Mouse (Mus musculus) hindbrain, embryonic 12.5 days (tissue): ENCODE data around the gene Rbm15. TPM values are rescaled to one million over a fixed set of nuclear protein-coding genes. Genes with fewer than 3 reads are reported as not detected.

Source experiments
- polyA plus RNA-seq: library from polyadenylated mRNA; unstranded; fragments of >200 nt; fragmentation: Nextera tagmentation; extraction: Ambion mirVana; gene quantifications from 2 replicates; pipeline ENCODE4 v1.2.1, GENCODE M21; 2016

Rbm15 gene
- polyA plus RNA-seq, 1 experiment from 2014 or later = 14.2 TPM

Other genes starting within 250 kb of the Rbm15 start
- 0.57 and 0.67 TPM in 2 replicates for gene Kcna2, start 232.5 kb downstream of the Rbm15 start, polyA plus RNA-seq
- gene Kcna10, start 150.6 kb downstream of the Rbm15 start, polyA plus RNA-seq = not detected in 2 replicates
- gene Cym, start 111.9 kb downstream of the Rbm15 start, polyA plus RNA-seq = not detected in 2 replicates
- gene A630076J17Rik, start 103.1 kb downstream of the Rbm15 start, polyA plus RNA-seq = not detected in 2 replicates
- gene Prok1, start 94.0 kb downstream of the Rbm15 start, polyA plus RNA-seq = not detected in 2 replicates
- gene Lamtor5, start 54.8 kb downstream of the Rbm15 start, polyA plus RNA-seq = 157 and 177 TPM in 2 replicates
- 5.4 and 5.5 TPM in 2 replicates for gene Slc16a4, start 42.4 kb downstream of the Rbm15 start, polyA plus RNA-seq
- 0.71 and 0.73 TPM in 2 replicates for gene Kcnc4, start 125.9 kb upstream of the Rbm15 start, polyA plus RNA-seq
- gene Slc6a17, start 184.3 kb upstream of the Rbm15 start, polyA plus RNA-seq = 5.6 and 5.7 TPM in 2 replicates
- gene Ubl4b, start 221.4 kb upstream of the Rbm15 start, polyA plus RNA-seq = not detected in 2 replicates